Mouse (Mus musculus) bone marrow, adult 2 months (tissue): Measurements from ENCODE around the gene Vegfa.

Experiments
- CTCF ChIP-seq: fragments of 200-500 bp; IDR thresholded peaks from 2 replicates; pipeline ENCODE4 v1.5.1; 2011; ENCODE audit warnings: low read length, control low read depth; ENCODE audit not compliant: control insufficient read depth, insufficient read depth
- POLR2A ChIP-seq: fragments of 200-500 bp; IDR thresholded peaks from 2 replicates; pipeline ENCODE4 v1.6.1; 2011; ENCODE audit warnings: low read depth, mild to moderate bottlenecking, control low read depth, low read length, borderline replicate concordance; ENCODE audit not compliant: control insufficient read depth

DNA sequence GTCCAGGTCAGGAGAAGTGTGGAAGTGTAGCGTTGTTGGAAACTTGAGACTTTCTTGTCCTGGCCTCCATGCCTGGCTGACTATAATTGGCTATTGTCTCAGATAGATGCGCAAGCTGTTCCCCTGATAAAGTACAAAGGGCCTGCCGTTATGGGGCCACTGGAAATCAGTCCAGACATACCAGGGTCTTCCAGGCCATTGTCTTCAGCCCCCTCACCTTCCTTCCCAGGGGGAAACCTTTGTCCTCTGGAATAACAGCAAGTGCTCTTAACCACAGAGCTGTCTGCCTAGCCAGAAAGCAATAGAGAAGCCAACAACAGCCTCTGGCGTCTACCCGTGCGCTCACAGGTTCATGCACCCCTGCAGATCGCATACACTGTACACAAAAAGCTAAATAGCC lies 48.2 kb upstream of the Vegfa start:
- TF ChIP-seq POLR2A (no peak), CTCF (no peak)
